Mouse (Mus musculus) frontal cortex, postnatal 10 days (tissue): ENCODE results near the gene Ddx39.

Source experiments
- DNase-seq, 2 experiments: peaks; one replicate each; pipeline ENCODE4 v3.0.0; 2022; ENCODE audit warnings: low spot score in 2 of 2, mixed read lengths in 1 of 2

The Ddx39 gene

DNA sequence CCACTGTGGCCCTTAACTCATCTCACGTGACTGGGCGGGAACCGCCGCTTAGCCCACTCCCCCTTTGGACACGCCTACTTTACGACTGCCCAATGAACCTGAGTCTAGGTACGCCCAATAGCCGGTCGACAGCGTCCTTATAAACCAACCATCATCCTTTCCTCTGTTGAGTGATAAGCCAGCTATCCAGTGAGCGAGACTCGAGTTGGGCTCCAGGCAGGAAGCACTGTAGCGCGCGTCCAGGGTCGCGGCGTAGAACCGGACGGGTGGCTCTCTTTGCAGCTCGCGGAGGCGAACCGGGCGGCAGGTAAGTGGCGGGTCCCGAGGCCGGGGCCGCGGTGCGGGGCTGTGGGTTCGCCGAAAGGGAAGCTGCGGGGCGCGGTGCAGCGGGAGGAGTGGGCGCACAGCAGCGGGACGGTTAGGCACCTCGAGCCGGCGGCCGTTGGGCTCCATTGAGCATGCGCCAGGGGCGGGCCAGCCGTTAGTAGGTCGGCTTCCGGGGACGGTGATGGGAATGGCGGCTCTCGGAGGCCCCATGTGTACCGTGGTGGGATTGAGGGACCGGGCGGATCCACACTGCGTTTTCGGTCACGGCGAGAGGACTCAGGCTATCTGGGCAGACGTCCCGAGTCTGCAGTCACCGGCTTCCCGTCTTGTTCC is at the start of gene Ddx39:
Gene Ddx39, plus strand, starts transcription at position 147 of the 660 bp plus-strand sequence.
- DNase-seq: peak; percentile 93 to 97

DNA sequence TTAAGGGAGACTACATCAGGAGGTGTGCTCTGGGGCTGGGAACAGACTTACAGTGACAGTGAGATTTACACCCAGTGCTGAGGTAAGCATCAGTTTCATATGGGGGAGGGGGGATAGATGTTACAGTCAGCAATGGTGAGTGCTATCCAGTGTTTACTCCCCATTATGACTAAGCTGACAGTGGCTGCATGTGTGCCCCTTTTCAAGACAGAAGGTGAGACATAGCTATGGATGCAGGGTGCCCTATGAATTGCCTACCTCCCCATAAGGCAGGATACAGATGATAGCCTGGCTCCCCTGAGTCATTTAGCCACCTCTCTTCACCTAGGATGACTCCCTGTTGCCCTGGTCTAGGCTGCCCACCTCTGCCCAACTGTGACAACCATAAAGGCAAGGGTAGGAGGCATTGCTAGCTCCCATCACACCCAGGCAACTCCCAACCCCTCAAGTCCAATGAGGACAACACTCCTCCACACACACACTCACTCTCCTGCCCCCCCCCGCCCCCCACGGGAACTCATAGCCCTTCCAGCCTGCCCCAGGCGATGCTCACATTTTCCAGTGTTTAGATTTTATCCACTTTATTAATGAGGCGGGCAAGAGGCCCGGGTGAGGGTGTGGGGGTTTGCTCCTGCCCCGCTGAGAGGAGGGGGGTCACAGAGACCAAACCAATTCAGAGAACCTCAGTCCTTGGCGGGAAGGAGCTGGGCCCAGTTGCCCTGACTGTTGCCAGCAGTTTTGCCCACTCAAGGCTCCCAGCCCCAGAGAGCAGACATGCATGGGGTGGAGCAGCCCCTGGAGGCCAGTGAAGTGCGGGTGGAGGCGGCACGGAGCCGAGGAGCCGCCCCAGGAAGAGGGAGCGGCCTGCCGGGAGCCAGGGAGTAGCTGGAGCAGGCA is 48.8 kb upstream of the Ddx39 start, which contains the start of gene Ptger1:
Gene Ptger1, plus strand, starts transcription at position 710 of the 897 bp plus-strand sequence.
- no peak for DNase-seq

- DNase-seq: no peak
These were observed 48.1 kb upstream of the Ddx39 start for GRCm38 (mm10) chr8:83666866-83667234.

- no peak for DNase-seq
These were observed 47.5 kb upstream of the Ddx39 start for GRCm38 (mm10) chr8:83667526-83667925.

- DNase-seq: peak; percentile 68 to 77
These were observed 46.7 kb upstream of the Ddx39 start for GRCm38 (mm10) chr8:83668010-83668916.

GRCm38 (mm10) chr8:83669013-83669412 is 46.0 kb upstream of the Ddx39 start:
- DNase-seq: peak in 1 of 2 experiments; percentile 34

GRCm38 (mm10) chr8:83672936-83673335 is 42.0 kb upstream of the Ddx39 start:
- DNase-seq: no peak

DNA sequence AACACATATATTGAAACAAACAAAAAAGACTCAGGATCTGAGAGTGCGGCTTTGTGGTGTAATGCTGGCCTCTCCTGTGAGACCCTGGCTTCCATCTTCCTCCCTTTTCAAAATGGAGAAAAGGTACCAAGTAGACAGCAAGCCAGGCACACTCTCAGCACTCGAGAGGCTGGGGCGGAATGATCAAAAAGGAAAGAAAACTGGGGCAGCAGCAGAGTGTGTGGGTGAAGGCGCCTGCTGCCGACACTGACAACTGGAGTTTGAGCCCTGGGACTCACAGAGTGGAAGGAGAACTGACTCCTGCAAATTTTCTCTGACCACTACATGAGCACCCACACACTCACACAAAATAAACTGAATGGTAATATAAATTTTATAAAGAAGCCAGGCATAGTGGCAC is 40.5 kb upstream of the Ddx39 start:
- DNase-seq: no peak

GRCm38 (mm10) chr8:83679866-83680265 is 35.1 kb upstream of the Ddx39 start:
- no peak for DNase-seq

DNA sequence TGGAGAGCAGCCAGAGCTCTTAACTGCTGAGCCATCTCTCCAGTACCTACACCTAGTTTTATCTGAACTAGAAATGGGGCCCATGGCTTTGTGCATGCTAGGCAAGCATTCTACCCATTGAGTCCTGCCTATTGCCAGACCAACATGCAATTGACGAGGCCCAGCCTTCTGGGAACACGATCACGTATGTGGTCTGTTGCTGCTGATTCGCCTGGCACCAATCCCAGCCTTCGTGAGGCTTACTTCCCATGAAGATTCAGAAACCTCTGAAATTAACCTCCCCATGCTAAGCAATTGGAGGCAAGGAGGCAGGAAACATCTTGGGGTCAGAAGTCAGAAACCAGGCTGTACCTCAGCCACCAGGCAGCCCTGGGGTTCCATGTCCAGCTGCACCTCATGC is 34.4 kb upstream of the Ddx39 start:
- DNase-seq: no peak

GRCm38 (mm10) chr8:83681099-83681498 is 33.9 kb upstream of the Ddx39 start:
- DNase-seq: no peak

- no peak for DNase-seq
These were observed 30.5 kb upstream of the Ddx39 start for GRCm38 (mm10) chr8:83684517-83684916.

DNA sequence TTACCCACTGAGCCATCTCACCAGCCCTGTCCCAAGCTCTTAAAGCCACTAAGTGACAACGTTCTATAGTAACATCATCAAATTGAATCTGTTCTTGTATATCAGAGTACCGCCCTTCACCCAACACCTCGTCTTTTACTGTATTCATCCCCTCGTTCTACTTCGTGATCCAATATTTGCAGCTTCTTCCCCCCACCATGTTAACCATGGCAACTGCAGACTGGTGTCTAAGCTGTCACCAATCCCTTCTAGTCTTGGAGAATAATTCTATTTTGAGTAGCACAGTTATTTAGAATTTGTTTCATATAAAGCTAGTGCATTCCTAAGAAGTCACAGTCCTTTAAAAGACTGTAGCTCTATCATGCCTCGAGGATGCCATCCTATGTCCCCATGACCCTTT is 25.7 kb upstream of the Ddx39 start:
- DNase-seq: no peak

DNA sequence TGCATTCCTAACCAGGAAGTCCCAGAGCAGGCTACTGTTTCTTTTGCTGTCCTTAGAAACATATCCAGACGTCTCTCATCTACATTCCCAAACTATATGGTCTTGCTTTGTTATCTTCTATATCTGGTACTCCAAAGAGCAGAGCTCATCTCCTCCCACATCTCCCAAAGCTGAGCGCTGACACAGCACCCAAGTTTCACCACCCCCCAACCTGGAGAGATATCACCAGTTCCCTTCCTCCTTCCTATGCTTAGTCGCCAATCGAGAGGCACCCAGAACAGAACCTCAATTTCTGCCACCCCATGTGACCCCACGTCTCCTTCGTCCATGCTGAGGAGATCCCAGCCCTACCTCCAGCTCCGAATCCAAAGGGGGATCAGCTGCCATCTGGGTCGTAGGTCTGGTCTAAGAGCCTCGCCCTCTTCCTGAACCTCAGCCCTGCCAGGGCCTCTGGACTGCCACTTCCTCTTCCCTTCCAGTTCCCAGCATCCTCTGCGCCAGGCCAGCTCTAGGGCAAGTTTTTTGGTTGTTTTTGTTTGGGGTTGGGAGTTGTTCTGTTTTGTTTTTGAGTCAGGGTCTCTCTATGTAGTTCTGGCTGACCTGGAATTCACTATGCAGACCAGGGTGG is 21.3 kb upstream of the Ddx39 start:
- DNase-seq: no peak

GRCm38 (mm10) chr8:83694369-83695160 is 20.4 kb upstream of the Ddx39 start:
- DNase-seq: no peak

GRCm38 (mm10) chr8:83695351-83696106 is 19.4 kb upstream of the Ddx39 start:
- DNase-seq: no peak

GRCm38 (mm10) chr8:83697374-83698220 is 17.4 kb upstream of the Ddx39 start:
- DNase-seq: no peak

DNA sequence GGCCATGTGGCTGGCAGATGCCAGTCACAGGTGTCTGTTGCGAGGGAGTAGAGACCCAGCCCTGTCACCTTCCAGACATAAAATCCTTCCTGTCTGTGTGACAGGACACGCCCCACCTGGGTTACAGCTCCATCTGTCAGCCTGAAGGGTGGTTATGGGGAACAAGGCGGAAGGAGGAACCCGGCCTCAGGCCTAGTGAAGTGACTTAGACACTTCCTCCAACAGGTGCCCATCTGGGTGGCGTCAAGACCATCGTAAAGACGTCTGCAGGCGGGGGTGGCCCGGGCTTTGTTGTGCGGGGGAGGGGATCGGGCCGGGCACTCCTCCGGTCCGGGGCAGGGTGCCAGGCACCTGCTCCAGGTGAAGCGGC is 16.7 kb upstream of the Ddx39 start:
- no peak for DNase-seq
